Mouse (Mus musculus) bone marrow, adult 2 months (tissue): Measurements from ENCODE around the gene Ttll9.

Experiments used
- CTCF ChIP-seq: fragments of 200-500 bp; IDR thresholded peaks from 2 replicates; pipeline ENCODE4 v1.5.1; 2011; ENCODE audit warnings: low read length, control low read depth; ENCODE audit not compliant: control insufficient read depth, insufficient read depth
- POLR2A ChIP-seq: fragments of 200-500 bp; IDR thresholded peaks from 2 replicates; pipeline ENCODE4 v1.6.1; 2011; ENCODE audit warnings: low read depth, mild to moderate bottlenecking, control low read depth, low read length, borderline replicate concordance; ENCODE audit not compliant: control insufficient read depth

DNA sequence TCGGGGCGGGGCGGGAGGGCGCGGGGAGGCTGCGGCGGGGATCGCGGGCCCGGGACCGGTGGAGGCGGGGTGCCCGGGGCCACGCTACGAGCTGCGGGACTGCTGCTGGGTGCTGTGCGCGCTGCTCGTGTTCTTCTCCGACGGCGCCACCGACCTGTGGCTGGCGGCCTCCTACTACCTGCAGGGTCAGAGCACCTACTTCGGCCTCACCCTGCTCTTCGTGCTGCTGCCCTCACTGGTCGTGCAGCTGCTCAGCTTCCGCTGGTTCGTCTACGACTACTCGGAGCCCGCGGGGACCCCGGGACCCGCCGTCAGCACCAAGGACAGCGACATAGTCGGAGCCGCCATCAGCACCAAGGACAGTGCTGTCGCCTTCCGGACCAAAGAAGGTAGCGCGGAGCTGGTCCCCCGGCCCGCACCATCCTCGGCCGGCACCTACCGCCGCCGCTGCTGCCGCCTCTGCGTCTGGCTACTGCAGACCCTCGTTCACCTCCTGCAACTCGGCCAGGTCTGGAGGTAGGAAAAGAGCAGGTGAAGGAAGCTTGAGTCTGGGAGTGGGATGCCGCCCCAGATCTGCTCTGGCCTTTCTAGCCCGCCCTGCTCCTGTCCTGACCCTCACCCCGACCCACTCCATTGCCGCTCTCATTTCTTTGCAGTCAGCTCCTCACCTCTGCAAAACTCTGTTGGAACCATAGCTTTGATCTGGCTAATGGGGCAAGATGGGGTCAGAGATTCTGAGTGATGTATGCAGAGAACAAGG is 70.0 kb downstream of the Ttll9 start:
- TF ChIP-seq POLR2A (no peak; the same call in 1 of the 2 replicates), CTCF (peak; percentile 19; the same call in 1 of the 2 replicates)
